Mouse (Mus musculus): ENCODE data around the gene Snrnp200.
"Not testable (repeated sequence)": the region's sequence is repeated elsewhere in the genome, so short reads cannot be mapped to it uniquely, and the experiment has no call there.

Gene Snrnp200

GRCm38 (mm10) chr2:127207547-127208451 lies at the start of gene Snrnp200, which contains the start of gene 1810024B03Rik:
TSS of gene Snrnp200 (plus strand) at chr2:127208386.
TSS of gene 1810024B03Rik (minus strand) at chr2:127208280.
- peak; percentile 96 for DNase-seq

GRCm38 (mm10) chr2:127165675-127166074 lies 42.5 kb upstream of the Snrnp200 start:
- no peak for DNase-seq

GRCm38 (mm10) chr2:127166261-127166660 lies 41.9 kb upstream of the Snrnp200 start:
- DNase-seq, result peak; percentile 22

GRCm38 (mm10) chr2:127182598-127183381 lies 25.4 kb upstream of the Snrnp200 start:
- peak; percentile 85 for DNase-seq

- DNase-seq, result no peak
These were observed 18.6 kb upstream of the Snrnp200 start for GRCm38 (mm10) chr2:127189574-127189973.

GRCm38 (mm10) chr2:127204932-127205331 lies 3.3 kb upstream of the Snrnp200 start:
- peak; percentile 71 for DNase-seq

GRCm38 (mm10) chr2:127205936-127206335 lies 2.2 kb upstream of the Snrnp200 start:
- DNase-seq, result not testable (repeated sequence)

GRCm38 (mm10) chr2:127206916-127207315 lies 1.3 kb upstream of the Snrnp200 start:
- no peak for DNase-seq

- DNase-seq, result no peak
These were observed 225 bp downstream of the Snrnp200 start for GRCm38 (mm10) chr2:127208452-127208769.

- no peak for DNase-seq
These were observed 2.5 kb downstream of the Snrnp200 start for GRCm38 (mm10) chr2:127210701-127211100.

GRCm38 (mm10) chr2:127217746-127218145 lies 9.6 kb downstream of the Snrnp200 start:
- DNase-seq, result no peak

- no peak for DNase-seq
These were observed 17.1 kb downstream of the Snrnp200 start for GRCm38 (mm10) chr2:127225261-127225660.

GRCm38 (mm10) chr2:127237897-127238610 lies 29.9 kb downstream of the Snrnp200 start:
- no peak for DNase-seq

- DNase-seq, result no peak
These were observed 31.9 kb downstream of the Snrnp200 start for GRCm38 (mm10) chr2:127240065-127240464.

- DNase-seq, result peak; percentile 99
These were observed 39.6 kb downstream of the Snrnp200 start, which contains the start of the genes Ciao1 and Tmem127 for GRCm38 (mm10) chr2:127247592-127248333. TSS of gene Ciao1 (minus strand) at chr2:127247816. TSS of gene Tmem127 (plus strand) at chr2:127247908.

GRCm38 (mm10) chr2:127248334-127249004 lies 40.3 kb downstream of the Snrnp200 start:
- peak; percentile 69 for DNase-seq

GRCm38 (mm10) chr2:127250291-127251008 lies 42.3 kb downstream of the Snrnp200 start:
- DNase-seq, result no peak

GRCm38 (mm10) chr2:127251457-127251856 lies 43.3 kb downstream of the Snrnp200 start:
- DNase-seq, result no peak

GRCm38 (mm10) chr2:127251880-127252527 lies 43.8 kb downstream of the Snrnp200 start:
- DNase-seq, result peak; percentile 36

- DNase-seq, result peak; percentile 52
These were observed 44.6 kb downstream of the Snrnp200 start for GRCm38 (mm10) chr2:127252787-127253186.
